Mouse (Mus musculus) embryonic facial prominence, embryonic 13.5 days (tissue): ENCODE data around the gene Dcp1b. TPM values are rescaled to one million over a fixed set of nuclear protein-coding genes. Genes with fewer than 3 reads are reported as not detected.
A peak's percentile ranks its signal among the peaks of the same experiment; 100 is the strongest.

Experiments used
- ATAC-seq: fragments of 200-750 bp; cut with Nextera tagmentation; 2 replicates; pipeline ENCODE4 v1.8.0; 2017; ENCODE audit warnings: low read depth; ENCODE audit not compliant: insufficient number of reproducible peaks, insufficient read depth, low FRiP score, low TSS enrichment
- H3K27ac ChIP-seq: fragments of 300-500 bp; sonication (generic); 2 replicates; pipeline ENCODE4 v1.5.1; 2015; ENCODE audit warnings: moderate library complexity, mild to moderate bottlenecking, inconsistent platforms
- H3K27me3 ChIP-seq: fragments of 300-500 bp; sonication (generic); 2 replicates; pipeline ENCODE4 v1.6.1; 2015; ENCODE audit warnings: mild to moderate bottlenecking, inconsistent platforms
- H3K36me3 ChIP-seq: fragments of 300-500 bp; sonication (generic); 2 replicates; pipeline ENCODE4 v1.6.1; 2015; ENCODE audit warnings: mild to moderate bottlenecking, inconsistent platforms
- H3K4me1 ChIP-seq: fragments of 300-500 bp; sonication (generic); 2 replicates; pipeline ENCODE4 v1.6.1; 2015; ENCODE audit warnings: inconsistent platforms
- H3K4me2 ChIP-seq: fragments of 300-500 bp; sonication (generic); 2 replicates; pipeline ENCODE4 v1.6.1; 2015; ENCODE audit warnings: moderate library complexity, mild to moderate bottlenecking, inconsistent platforms
- H3K4me3 ChIP-seq: fragments of 300-500 bp; sonication (generic); 2 replicates; pipeline ENCODE4 v1.5.1; 2015; ENCODE audit warnings: mild to moderate bottlenecking, inconsistent platforms
- H3K9ac ChIP-seq: fragments of 300-500 bp; sonication (generic); 2 replicates; pipeline ENCODE4 v1.6.1; 2015; ENCODE audit warnings: mild to moderate bottlenecking, inconsistent platforms
- H3K9me3 ChIP-seq: fragments of 300-500 bp; sonication (generic); 2 replicates; pipeline ENCODE4 v1.6.1; 2016; ENCODE audit warnings: inconsistent platforms
- WGBS: fragments of 180-500 bp; shearing (Covaris S2); methylation state at CpG from one replicate; pipeline ENCODE4 v1.1.7; 2015; ENCODE audit warnings: mixed read lengths; 5-methylcytosine and 5-hydroxymethylcytosine counted together
- polyA plus RNA-seq: library from polyadenylated mRNA; unstranded; fragments of >200 nt; fragmentation: Nextera tagmentation; extraction: Ambion mirVana; gene quantifications from 2 replicates; pipeline ENCODE4 v1.2.1, GENCODE M21; 2015

The Dcp1b gene
- polyA plus RNA-seq, 1 experiment from 2014 or later: 9.6 TPM

- Histone ChIP-seq H3K4me3 (no peak within 1 kb of the TSS), H3K27me3 (no peaks in the 10 kb centered on the region), H3K9me3 (no peaks in the 10 kb centered on the region), H3K4me1 (peaks cover 5% of the 10 kb centered on the region; the same call in 1 of the 2 replicates), H3K4me2 (no peak within 1 kb of the TSS), H3K27ac (no peak within 1 kb of the TSS), H3K9ac (no peak within 1 kb of the TSS), H3K36me3 (no peaks in the 10 kb centered on the region)
- peak; percentile 26; the same call in 1 of the 2 replicates for ATAC-seq
- WGBS: 47% methylated on average over 1 of the region's 1 CpGs
Observed at GRCm38 (mm10) chr6:119236241-119236640, 61.2 kb downstream of the Dcp1b start, which contains the start of gene Cacna2d4. Gene Cacna2d4, plus strand, starts transcription at chr6:119236526.

- H3K4me2 ChIP-seq: no peak overlapping the region
- no peak for ATAC-seq
- no peak overlapping the region for H3K27ac ChIP-seq
- H3K4me1 ChIP-seq: peaks cover 5% of the 10 kb centered on the region; the same call in 1 of the 2 replicates
- no peaks in the 10 kb centered on the region for H3K36me3 ChIP-seq
- H3K27me3 ChIP-seq: no peaks in the 10 kb centered on the region
- WGBS: 63% methylated on average over 8 of the region's 8 CpGs
- H3K9ac ChIP-seq: no peak overlapping the region
- no peaks in the 10 kb centered on the region for H3K9me3 ChIP-seq
- no peak overlapping the region for H3K4me3 ChIP-seq
Observed at GRCm38 (mm10) chr6:119237427-119237989, 62.5 kb downstream of the Dcp1b start.

- Histone ChIP-seq H3K9me3 (no peaks in the 10 kb centered on the region), H3K9ac (no peak overlapping the region), H3K36me3 (no peaks in the 10 kb centered on the region), H3K27me3 (no peaks in the 10 kb centered on the region), H3K4me3 (no peak overlapping the region), H3K27ac (no peak overlapping the region), H3K4me2 (no peak overlapping the region), H3K4me1 (peaks cover 5% of the 10 kb centered on the region; the same call in 1 of the 2 replicates)
- WGBS: 64% methylated on average over 5 of the region's 5 CpGs
- ATAC-seq: no peak
Observed at GRCm38 (mm10) chr6:119239341-119240005, 64.4 kb downstream of the Dcp1b start.

- Histone ChIP-seq H3K4me3 (no peak overlapping the region), H3K4me2 (no peak overlapping the region), H3K4me1 (peaks cover 5% of the 10 kb centered on the region; the same call in 1 of the 2 replicates), H3K9me3 (no peaks in the 10 kb centered on the region), H3K27ac (no peak overlapping the region), H3K27me3 (no peaks in the 10 kb centered on the region), H3K9ac (no peak overlapping the region), H3K36me3 (no peaks in the 10 kb centered on the region)
- no peak for ATAC-seq
- WGBS: 71% methylated on average over 7 of the region's 7 CpGs
Observed at GRCm38 (mm10) chr6:119240256-119240655, 65.2 kb downstream of the Dcp1b start.

GRCm38 (mm10) chr6:119240871-119241705, 66.0 kb downstream of the Dcp1b start:
- no peaks in the 10 kb centered on the region for H3K36me3 ChIP-seq
- H3K4me1 ChIP-seq: peaks cover 5% of the 10 kb centered on the region; the same call in 1 of the 2 replicates
- H3K27ac ChIP-seq: no peak overlapping the region
- peaks cover 2% of the 10 kb centered on the region for H3K9me3 ChIP-seq
- H3K9ac ChIP-seq: no peak overlapping the region
- no peak overlapping the region for H3K4me3 ChIP-seq
- WGBS: 37% methylated on average over 21 of the region's 21 CpGs
- H3K4me2 ChIP-seq: no peak overlapping the region
- no peak for ATAC-seq
- no peaks in the 10 kb centered on the region for H3K27me3 ChIP-seq

GRCm38 (mm10) chr6:119246082-119246481, 71.0 kb downstream of the Dcp1b start:
- 43% methylated on average over 2 of the region's 2 CpGs for WGBS
- Histone ChIP-seq H3K9ac (no peak overlapping the region), H3K27ac (no peak overlapping the region), H3K4me1 (no peaks in the 10 kb centered on the region), H3K4me3 (no peak overlapping the region), H3K36me3 (no peaks in the 10 kb centered on the region), H3K27me3 (no peaks in the 10 kb centered on the region), H3K4me2 (no peak overlapping the region), H3K9me3 (peaks cover 5% of the 10 kb centered on the region)
- no peak for ATAC-seq

- no peak overlapping the region for H3K4me3 ChIP-seq
- WGBS: 85% methylated on average over 3 of the region's 3 CpGs
- no peak for ATAC-seq
Observed at GRCm38 (mm10) chr6:119248578-119248977, 73.5 kb downstream of the Dcp1b start.

GRCm38 (mm10) chr6:119249726-119250125, 74.7 kb downstream of the Dcp1b start:
- Histone ChIP-seq H3K27ac (no peak overlapping the region), H3K4me3 (no peak overlapping the region), H3K4me1 (no peaks in the 10 kb centered on the region), H3K27me3 (no peaks in the 10 kb centered on the region), H3K36me3 (no peaks in the 10 kb centered on the region), H3K9me3 (peaks cover 5% of the 10 kb centered on the region), H3K9ac (no peak overlapping the region), H3K4me2 (no peak overlapping the region)
- 84% methylated on average over 10 of the region's 10 CpGs for WGBS
- no peak for ATAC-seq

More at GRCm38 (mm10) chr6:119248578-119248977, 73.5 kb downstream of the Dcp1b start:
- Histone ChIP-seq H3K36me3 (no peaks in the 10 kb centered on the region), H3K9ac (no peak overlapping the region), H3K27ac (no peak overlapping the region), H3K4me2 (no peak overlapping the region), H3K27me3 (no peaks in the 10 kb centered on the region), H3K9me3 (peaks cover 5% of the 10 kb centered on the region), H3K4me1 (no peaks in the 10 kb centered on the region)

GRCm38 (mm10) chr6:119251704-119252103, 76.7 kb downstream of the Dcp1b start:
- H3K27me3 ChIP-seq: no peaks in the 10 kb centered on the region
- no peak overlapping the region for H3K4me2 ChIP-seq
- no peak for ATAC-seq
- no peaks in the 10 kb centered on the region for H3K36me3 ChIP-seq
- no peaks in the 10 kb centered on the region for H3K9me3 ChIP-seq
- H3K4me1 ChIP-seq: no peaks in the 10 kb centered on the region
- 81% methylated on average over 4 of the region's 4 CpGs for WGBS
- no peak overlapping the region for H3K9ac ChIP-seq
- no peak overlapping the region for H3K4me3 ChIP-seq
- no peak overlapping the region for H3K27ac ChIP-seq
